Mouse (Mus musculus) megakaryocyte, embryonic 14.5 days (primary cell): ENCODE measurements around the gene Cherp.

Source experiments
- FLI1 ChIP-seq: IDR thresholded peaks from 2 replicates; pipeline ENCODE4 v1.6.1; 2012; ENCODE audit warnings: low read length, inconsistent platforms, mixed read lengths
- GATA1 ChIP-seq: IDR thresholded peaks from 3 replicates; pipeline ENCODE4 v1.6.1; 2012; ENCODE audit warnings: mixed read lengths, low read length, inconsistent platforms, borderline replicate concordance

GRCm38 (mm10) chr8:72464211-72464610 is 10.8 kb downstream of the Cherp start:
- no peak for TF ChIP-seq GATA1
- no peak for TF ChIP-seq FLI1
